Mouse (Mus musculus): ENCODE measurements around the gene Lrrc28. TPM values are rescaled to one million over a fixed set of nuclear protein-coding genes. Genes with fewer than 3 reads are reported as not detected.
A peak's percentile ranks its signal among the peaks of the same experiment; 100 is the strongest.

Lrrc28 gene
- total RNA-seq, 2 experiments from 2014 or later, result 17.5 to 19.6 TPM

DNA sequence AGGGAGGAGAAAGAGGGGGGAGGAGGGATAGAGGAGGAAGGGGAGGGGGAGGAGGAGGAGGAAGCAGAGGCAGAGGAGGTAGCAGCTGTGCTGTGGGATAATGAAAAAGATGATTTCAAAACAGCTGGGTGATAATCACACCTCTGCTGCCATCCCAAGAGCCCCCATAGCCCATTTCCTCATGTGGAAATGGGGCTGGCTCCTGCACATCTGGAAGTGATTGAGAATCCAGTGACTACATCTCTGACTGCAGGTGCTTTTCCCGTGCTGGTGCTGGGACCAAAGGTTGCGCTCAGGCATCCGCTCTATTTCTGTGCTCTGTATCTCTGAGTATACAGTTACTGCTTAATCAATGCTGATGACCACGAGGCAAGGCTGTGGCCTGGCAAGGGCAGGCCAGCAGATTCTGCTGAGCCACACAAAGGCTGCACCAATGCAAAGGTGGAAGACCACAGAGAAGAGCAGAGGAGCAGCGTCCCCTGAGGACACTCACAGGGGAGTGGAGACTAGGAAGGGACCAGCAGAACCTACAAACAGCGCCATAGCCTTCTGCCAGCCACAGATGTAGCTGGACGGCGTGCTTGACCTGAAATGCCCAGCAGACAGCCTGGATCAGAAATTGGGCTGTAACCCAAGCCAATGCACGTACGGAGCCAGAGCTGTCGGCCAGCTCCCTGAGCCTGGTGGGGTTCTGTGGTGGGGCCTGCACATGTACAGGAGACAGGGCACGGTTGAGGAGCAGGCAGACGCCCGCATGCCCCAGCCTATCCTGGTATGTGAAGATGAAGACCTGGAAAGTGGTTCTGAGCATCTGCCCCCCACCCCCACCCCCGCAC, 157.9 kb downstream of the Lrrc28 start:
- DNase-seq, result peak in 1 of 2 experiments; percentile 27

DNA sequence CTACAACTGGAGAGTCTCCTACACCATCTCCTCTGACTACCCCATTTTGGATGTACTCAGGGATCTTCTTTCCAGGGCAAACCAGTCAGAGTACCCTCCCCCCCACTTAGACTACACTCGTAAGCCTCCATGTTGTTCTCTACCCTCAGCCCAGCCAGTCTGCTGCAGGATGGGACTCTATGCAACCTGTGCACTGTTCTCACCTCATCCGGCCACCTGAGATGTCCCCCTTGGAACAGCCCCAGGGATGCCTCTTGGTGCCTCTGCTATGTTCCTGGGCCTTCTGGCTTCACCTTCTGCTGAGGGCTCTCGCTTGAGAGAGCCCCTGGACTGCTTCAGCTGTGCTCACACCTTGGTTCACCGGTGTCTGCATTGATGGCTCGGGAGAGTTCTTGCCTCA, 158.7 kb downstream of the Lrrc28 start:
- no peak for DNase-seq

DNA sequence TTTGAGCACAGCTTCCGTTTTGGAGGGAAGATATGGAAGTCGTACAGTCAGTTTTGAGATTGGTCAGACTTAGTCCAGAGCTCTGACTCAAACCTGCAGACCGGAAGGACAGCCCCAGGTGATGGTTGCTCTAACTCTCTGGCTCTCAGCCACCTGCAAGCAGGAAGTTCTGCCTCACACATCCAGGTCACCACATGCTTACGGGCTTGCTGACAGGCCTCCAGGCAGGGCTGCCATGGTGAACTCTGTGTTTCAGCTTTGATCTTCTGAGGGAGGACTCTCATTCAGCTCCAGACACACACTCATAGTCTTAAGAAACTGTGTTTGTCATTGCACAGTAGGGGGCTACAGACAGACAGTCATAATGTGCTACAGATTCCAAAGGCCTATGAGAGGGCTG, 161.4 kb downstream of the Lrrc28 start:
- no peak for DNase-seq

- peak; percentile 40 to 70 for DNase-seq
Observed at GRCm38 (mm10) chr7:67479576-67480413, 165.3 kb downstream of the Lrrc28 start.

GRCm38 (mm10) chr7:67479168-67479567, 165.9 kb downstream of the Lrrc28 start:
- no peak for DNase-seq

DNA sequence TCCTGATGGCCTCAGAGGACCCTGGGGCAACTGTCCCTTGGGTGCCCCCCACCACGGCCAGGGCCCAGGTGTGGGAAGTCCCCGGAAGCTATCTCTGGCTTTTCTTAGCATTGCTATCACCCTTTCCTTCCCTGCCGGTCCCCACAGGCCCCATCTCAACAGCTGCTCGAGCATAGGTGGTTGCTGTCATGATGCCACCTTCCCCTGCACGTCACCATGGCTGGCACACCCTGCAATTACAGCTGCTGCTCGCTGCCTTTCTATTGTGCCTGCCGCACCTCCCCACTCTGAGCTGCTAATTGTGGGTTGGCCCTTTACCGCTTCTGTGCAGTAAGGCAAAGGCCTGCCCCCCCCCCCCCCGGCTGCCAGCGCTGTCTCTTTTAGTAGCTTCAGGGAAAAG, 167.1 kb downstream of the Lrrc28 start:
- DNase-seq, result no peak

DNA sequence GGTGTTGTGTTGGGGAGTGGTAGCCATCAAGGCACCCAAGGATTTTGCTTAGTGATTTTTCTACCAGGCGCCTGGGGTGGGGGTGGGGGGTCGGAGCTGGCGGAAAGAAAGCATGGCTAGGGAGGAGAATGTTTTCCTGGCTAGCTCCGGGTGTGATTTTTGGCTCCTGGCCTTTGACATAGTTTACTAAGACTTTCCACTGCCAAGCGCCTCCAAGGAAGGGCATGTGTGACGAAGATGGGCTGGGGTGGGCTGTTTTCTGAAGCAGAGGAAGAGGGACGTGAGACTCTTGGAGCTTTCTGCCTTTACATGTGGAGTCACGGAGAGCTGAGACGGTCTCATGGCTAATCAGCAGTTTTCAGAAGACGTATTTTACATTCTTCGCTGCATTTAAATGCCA, 173.8 kb downstream of the Lrrc28 start:
- DNase-seq, result no peak

DNA sequence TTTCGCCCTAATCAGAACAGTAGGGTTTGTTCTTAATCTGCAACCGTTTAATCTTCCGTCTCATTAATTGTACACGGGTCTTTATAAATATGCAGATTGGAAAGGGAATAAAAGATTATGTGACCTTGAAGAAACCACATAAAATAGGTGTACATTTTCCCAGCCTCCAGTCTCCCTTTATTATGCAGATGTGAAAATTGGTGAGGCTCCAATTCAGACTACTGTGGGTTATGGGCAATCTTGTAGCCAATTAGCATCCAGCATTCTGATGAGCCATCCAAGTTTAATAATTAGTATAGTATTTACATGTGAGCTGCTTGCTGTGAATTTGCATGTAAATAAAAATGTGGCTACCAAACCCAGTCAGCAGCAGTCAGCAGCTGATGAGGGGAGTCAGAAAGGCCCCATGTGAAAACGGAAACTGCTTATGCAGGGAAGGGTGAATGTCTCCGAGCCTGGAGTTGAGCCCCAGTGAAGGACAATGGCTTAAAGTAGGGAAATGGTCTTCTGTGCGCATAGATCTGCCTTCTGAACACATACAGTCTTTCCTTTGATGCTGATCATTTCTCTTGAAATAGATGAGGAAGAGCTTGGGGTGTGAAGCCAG, 176.2 kb downstream of the Lrrc28 start:
- DNase-seq, result no peak

GRCm38 (mm10) chr7:67468180-67468579, 176.9 kb downstream of the Lrrc28 start:
- no peak for DNase-seq

GRCm38 (mm10) chr7:67466322-67466721, 178.7 kb downstream of the Lrrc28 start:
- no peak for DNase-seq

GRCm38 (mm10) chr7:67464633-67465032, 180.4 kb downstream of the Lrrc28 start:
- no peak for DNase-seq

GRCm38 (mm10) chr7:67463565-67463964, 181.5 kb downstream of the Lrrc28 start:
- peak; percentile 61 to 66 for DNase-seq

Other genes starting within 250 kb of the Lrrc28 start
- 10 to 100 TPM; 24.3 to 34.8 TPM for gene Ttc23, start 2.1 kb upstream of the Lrrc28 start, total RNA-seq (2021)
- 10 to 100 TPM; 14.1 to 18.8 TPM for gene Synm, start 114.5 kb upstream of the Lrrc28 start, total RNA-seq (2021)

Data from adrenal gland, postnatal 36 days (tissue).